Mouse (Mus musculus) forebrain, embryonic 12.5 days (tissue): Measurements from ENCODE around the gene Mpnd. TPM values are rescaled to one million over a fixed set of nuclear protein-coding genes. Genes with fewer than 3 reads are reported as not detected.
"Not testable (repeated sequence)": the region's sequence is repeated elsewhere in the genome, so short reads cannot be mapped to it uniquely, and the experiment has no call there.

Experiments
- ATAC-seq: fragments of 200-750 bp; cut with Nextera tagmentation; 2 replicates; pipeline ENCODE4 v1.8.0; 2017; ENCODE audit warnings: moderate TSS enrichment; ENCODE audit not compliant: low FRiP score
- H3K27ac ChIP-seq: fragments of 300-500 bp; sonication (generic); 2 replicates; pipeline ENCODE4 v1.5.1; 2016; ENCODE audit warnings: mild to moderate bottlenecking
- H3K27me3 ChIP-seq: fragments of 300-500 bp; sonication (generic); 2 replicates; pipeline ENCODE4 v1.6.1; 2016; ENCODE audit warnings: mild to moderate bottlenecking
- H3K36me3 ChIP-seq: fragments of 300-500 bp; sonication (generic); replicated peaks from 2 replicates; pipeline ENCODE4 v1.6.1; 2016; ENCODE audit warnings: mild to moderate bottlenecking
- H3K4me1 ChIP-seq: fragments of 300-500 bp; sonication (generic); 2 replicates; pipeline ENCODE4 v1.6.1; 2016
- H3K4me2 ChIP-seq: fragments of 300-500 bp; sonication (generic); 2 replicates; pipeline ENCODE4 v1.6.1; 2016; ENCODE audit warnings: mild to moderate bottlenecking, moderate library complexity
- H3K4me3 ChIP-seq: fragments of 300-500 bp; sonication (generic); replicated peaks from 2 replicates; pipeline ENCODE4 v1.5.1; 2016; ENCODE audit warnings: mild to moderate bottlenecking
- H3K9ac ChIP-seq: fragments of 300-500 bp; sonication (generic); 2 replicates; pipeline ENCODE4 v1.6.1; 2016; ENCODE audit warnings: mild to moderate bottlenecking
- H3K9me3 ChIP-seq: fragments of 300-500 bp; sonication (generic); 2 replicates; pipeline ENCODE4 v1.6.1; 2016
- WGBS: fragments of 180-500 bp; shearing (Covaris S2); methylation state at CpG from one replicate; pipeline ENCODE4 v1.1.7; 2016; 5-methylcytosine and 5-hydroxymethylcytosine counted together
- polyA plus RNA-seq: library from polyadenylated mRNA; unstranded; fragments of >200 nt; fragmentation: Nextera tagmentation; extraction: Ambion mirVana; gene quantifications from 2 replicates; pipeline ENCODE4 v1.2.1, GENCODE M21; 2016

Gene Mpnd
- polyA plus RNA-seq, 1 experiment from 2014 or later, result 184 TPM

DNA sequence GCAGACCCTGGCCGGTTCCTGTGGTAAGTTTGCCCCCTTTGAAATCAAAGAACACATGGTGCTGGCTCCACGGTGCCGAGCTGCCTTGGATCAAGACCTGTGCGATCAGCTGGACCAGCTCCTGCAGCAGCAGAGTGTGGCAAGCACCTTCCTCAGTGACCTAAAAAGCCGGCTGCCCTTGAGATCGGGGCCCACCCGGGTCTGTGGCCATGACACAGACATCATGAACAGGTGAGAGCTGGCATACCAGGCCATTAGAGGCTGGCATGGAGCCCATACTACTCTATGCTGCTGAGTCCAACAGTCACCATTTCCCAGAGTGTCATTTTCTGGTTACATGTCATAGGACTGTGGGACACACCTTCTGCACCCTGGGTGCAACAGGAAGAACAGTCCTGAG, 56.6 kb downstream of the Mpnd start:
- ATAC-seq, result no peak
- Histone ChIP-seq H3K4me2 (no peak overlapping the region), H3K36me3 (peaks cover 99% of the 10 kb centered on the region), H3K4me1 (no peaks in the 10 kb centered on the region), H3K4me3 (no peak overlapping the region), H3K9me3 (no peaks in the 10 kb centered on the region), H3K27ac (no peak overlapping the region), H3K9ac (no peak overlapping the region), H3K27me3 (no peaks in the 10 kb centered on the region)
- 95% methylated on average over 7 of the region's 7 CpGs for WGBS

DNA sequence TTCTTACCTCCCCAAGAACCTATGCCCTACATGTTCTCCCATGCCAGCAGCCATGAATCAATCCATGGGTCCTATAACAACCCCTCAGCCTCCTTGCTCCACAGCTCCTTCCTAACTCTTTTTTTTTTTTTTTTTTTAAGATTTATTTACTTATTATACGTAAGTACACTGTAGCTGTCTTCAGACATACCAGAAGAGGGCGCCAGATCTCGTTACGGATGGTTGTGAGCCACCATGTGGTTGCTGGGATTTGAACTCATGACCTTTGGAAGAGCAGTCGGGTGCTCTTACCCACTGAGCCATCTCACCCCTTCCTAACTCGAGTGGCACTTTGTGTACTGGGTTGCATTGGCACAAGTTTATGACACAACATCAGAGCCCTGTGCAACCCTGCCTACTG, 60.2 kb downstream of the Mpnd start:
- not testable (repeated sequence) for H3K9ac ChIP-seq, H3K9me3 ChIP-seq, ATAC-seq, H3K4me1 ChIP-seq, H3K27ac ChIP-seq, H3K4me2 ChIP-seq, H3K27me3 ChIP-seq, H3K4me3 ChIP-seq
- H3K36me3 ChIP-seq, result peaks cover 100% of the 10 kb centered on the region
- WGBS, result 84% methylated on average over 6 of the region's 6 CpGs

Other genes starting within 250 kb of the Mpnd start
- gene Zfp119a, start 126.8 kb upstream of the Mpnd start, polyA plus RNA-seq, result 11.4 TPM in 2 replicates
- 13.2 and 13.5 TPM in 2 replicates for gene Zfp959, start 113.6 kb upstream of the Mpnd start, polyA plus RNA-seq
- gene Zfp119b, start 56.2 kb upstream of the Mpnd start, polyA plus RNA-seq, result 4.8 and 5.6 TPM in 2 replicates
- 2.3 TPM in 2 replicates for gene Ebi3, start 53.1 kb upstream of the Mpnd start, polyA plus RNA-seq
- gene Yju2, start 46.6 kb upstream of the Mpnd start, polyA plus RNA-seq, result 28.0 and 29.1 TPM in 2 replicates
- 81.1 and 94.0 TPM in 2 replicates for gene Shd, start 35.2 kb upstream of the Mpnd start, polyA plus RNA-seq
- gene Fsd1, start 19.2 kb upstream of the Mpnd start, polyA plus RNA-seq, result 79.7 and 82.4 TPM in 2 replicates
- 4.2 and 4.6 TPM in 2 replicates for gene Stap2, start 127 bp upstream of the Mpnd start, polyA plus RNA-seq
- gene Sh3gl1, start 30.9 kb downstream of the Mpnd start, polyA plus RNA-seq, result 130 and 135 TPM in 2 replicates
- gene Chaf1a, start 34.7 kb downstream of the Mpnd start, polyA plus RNA-seq, result 39.1 and 43.4 TPM in 2 replicates
- gene Ubxn6, start 69.3 kb downstream of the Mpnd start, polyA plus RNA-seq, result 49.7 and 50.8 TPM in 2 replicates
- 183 and 188 TPM in 2 replicates for gene Hdgfl2, start 73.9 kb downstream of the Mpnd start, polyA plus RNA-seq
- gene Plin4, start 104.1 kb downstream of the Mpnd start, polyA plus RNA-seq, result 0.06 and 0.18 TPM in 2 replicates
- gene Plin5, start 111.9 kb downstream of the Mpnd start, polyA plus RNA-seq, result 0.22 TPM in 1 of 2 replicates, not detected in the other
- gene Lrg1, start 116.3 kb downstream of the Mpnd start, polyA plus RNA-seq, result 0.18 and 0.27 TPM in 2 replicates
- 4.8 and 5.4 TPM in 2 replicates for gene Sema6b, start 134.6 kb downstream of the Mpnd start, polyA plus RNA-seq
- 7.5 TPM in 2 replicates for gene Tnfaip8l1, start 156.8 kb downstream of the Mpnd start, polyA plus RNA-seq
- gene Mydgf, start 178.2 kb downstream of the Mpnd start, polyA plus RNA-seq, result 54.5 and 57.3 TPM in 2 replicates
- gene Dpp9, start 213.2 kb downstream of the Mpnd start, polyA plus RNA-seq, result 43.4 and 48.6 TPM in 2 replicates